Mouse (Mus musculus): ENCODE results near the gene Zmym3. TPM values are rescaled to one million over a fixed set of nuclear protein-coding genes. Genes with fewer than 3 reads are reported as not detected.

Zmym3 gene
- polyA plus RNA-seq (2015; fragmentation: Nextera tagmentation; extraction: Ambion mirVana) = 31.0 and 33.5 TPM in 2 replicates

GRCm38 (mm10) chrX:101420700-101421095 lies at the start of gene Zmym3:
Zmym3 (minus strand) TSS chrX:101420849.
- H3K36me3 ChIP-seq = peaks cover 4% of the 10 kb centered on the region; the same call in 1 of the 2 replicates
- 27% methylated on average over 4 of the region's 4 CpGs for WGBS
- peak within 1 kb of the TSS; percentile 50 for H3K4me2 ChIP-seq
- H3K4me3 ChIP-seq = peak within 1 kb of the TSS; percentile 55
- ATAC-seq (ENCODE audit: insufficient number of reproducible peaks, low FRiP score, low TSS enrichment, low read depth) = no peak
- peak within 1 kb of the TSS; percentile 77 for H3K27ac ChIP-seq
- H3K9me3 ChIP-seq = no peaks in the 10 kb centered on the region
- peaks cover 3% of the 10 kb centered on the region; the same call in 1 of the 2 replicates for H3K27me3 ChIP-seq
- H3K9ac ChIP-seq = peak within 1 kb of the TSS; percentile 23; the same call in 1 of the 2 replicates
- peaks cover 14% of the 10 kb centered on the region for H3K4me1 ChIP-seq

DNA sequence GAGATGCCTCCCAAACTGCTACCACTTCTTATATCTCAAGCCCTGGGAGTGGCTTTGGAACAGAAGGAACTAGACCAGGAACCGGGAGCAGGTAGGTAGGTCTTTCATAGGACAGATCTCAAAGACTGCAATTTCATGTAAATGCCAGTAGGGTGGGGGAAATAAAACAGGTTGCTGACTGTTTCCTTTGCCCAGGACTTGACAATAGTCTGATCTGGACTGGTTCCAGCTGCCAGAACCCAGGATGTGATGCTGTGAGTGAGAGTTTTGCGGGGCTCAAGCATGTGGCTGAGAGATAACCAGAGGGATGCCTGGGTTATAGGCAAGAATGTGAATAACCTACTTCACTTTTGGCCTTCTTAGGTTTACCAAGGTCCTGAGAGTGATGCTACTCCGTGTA lies 30.9 kb upstream of the Zmym3 start:
- H3K9me3 ChIP-seq = no peaks in the 10 kb centered on the region
- H3K27ac ChIP-seq = no peak overlapping the region
- ATAC-seq (ENCODE audit: insufficient number of reproducible peaks, low FRiP score, low TSS enrichment, low read depth) = no peak
- no peaks in the 10 kb centered on the region for H3K4me1 ChIP-seq
- peaks cover 20% of the 10 kb centered on the region for H3K36me3 ChIP-seq
- no peak overlapping the region for H3K9ac ChIP-seq
- H3K4me2 ChIP-seq = no peak overlapping the region
- H3K4me3 ChIP-seq = no peak overlapping the region
- WGBS = 79% methylated on average over 3 of the region's 3 CpGs
- no peaks in the 10 kb centered on the region; the same call in 1 of the 2 replicates for H3K27me3 ChIP-seq

GRCm38 (mm10) chrX:101451147-101451546 lies 30.5 kb upstream of the Zmym3 start:
- Histone ChIP-seq H3K36me3 (peaks cover 23% of the 10 kb centered on the region), H3K9ac (no peak overlapping the region), H3K27ac (no peak overlapping the region), H3K9me3 (no peaks in the 10 kb centered on the region), H3K4me1 (no peaks in the 10 kb centered on the region), H3K27me3 (no peaks in the 10 kb centered on the region; the same call in 1 of the 2 replicates), H3K4me2 (no peak overlapping the region), H3K4me3 (no peak overlapping the region)
- ATAC-seq (ENCODE audit: insufficient number of reproducible peaks, low FRiP score, low TSS enrichment, low read depth) = no peak
- WGBS = 45% methylated on average over 1 of the region's 1 CpGs

DNA sequence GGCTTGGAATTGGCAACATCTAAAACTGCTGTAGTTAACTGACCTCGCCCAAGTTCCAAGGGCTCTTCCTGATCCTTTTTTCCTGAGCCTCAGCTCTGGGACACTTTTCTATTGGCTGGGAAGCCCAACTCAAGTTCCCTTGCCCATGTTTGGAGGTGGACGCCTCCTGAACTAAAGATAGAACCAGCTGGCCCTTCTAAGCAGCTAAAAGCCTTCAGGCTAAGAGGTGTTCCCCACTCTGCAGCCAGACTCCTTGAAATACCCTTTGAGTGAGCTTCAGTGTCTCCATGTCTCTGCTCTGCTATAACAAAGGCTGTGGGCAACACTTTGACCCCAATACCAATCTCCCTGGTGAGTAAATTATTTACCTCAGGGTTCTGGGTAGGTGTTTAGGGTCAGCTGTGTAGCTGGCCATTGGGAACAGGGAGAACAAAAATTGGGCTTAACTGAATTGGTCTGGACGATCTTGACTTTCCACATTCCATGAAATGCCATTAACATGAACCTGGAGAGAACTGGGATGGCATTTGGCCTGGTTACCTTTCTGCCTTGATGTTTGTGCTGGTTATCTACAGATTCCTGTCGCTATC lies 28.3 kb upstream of the Zmym3 start, which contains the start of gene Itgb1bp2:
Itgb1bp2 (plus strand) TSS at position 203 of the 590 bp plus-strand sequence.
- Histone ChIP-seq H3K27me3 (no peaks in the 10 kb centered on the region; the same call in 1 of the 2 replicates), H3K9me3 (no peaks in the 10 kb centered on the region), H3K4me2 (no peak within 1 kb of the TSS), H3K4me1 (no peaks in the 10 kb centered on the region), H3K4me3 (no peak within 1 kb of the TSS), H3K9ac (no peak within 1 kb of the TSS), H3K27ac (no peak within 1 kb of the TSS), H3K36me3 (peaks cover 36% of the 10 kb centered on the region)
- no peak for ATAC-seq (ENCODE audit: insufficient number of reproducible peaks, low FRiP score, low TSS enrichment, low read depth)
- WGBS = 78% methylated on average over 4 of the region's 4 CpGs

DNA sequence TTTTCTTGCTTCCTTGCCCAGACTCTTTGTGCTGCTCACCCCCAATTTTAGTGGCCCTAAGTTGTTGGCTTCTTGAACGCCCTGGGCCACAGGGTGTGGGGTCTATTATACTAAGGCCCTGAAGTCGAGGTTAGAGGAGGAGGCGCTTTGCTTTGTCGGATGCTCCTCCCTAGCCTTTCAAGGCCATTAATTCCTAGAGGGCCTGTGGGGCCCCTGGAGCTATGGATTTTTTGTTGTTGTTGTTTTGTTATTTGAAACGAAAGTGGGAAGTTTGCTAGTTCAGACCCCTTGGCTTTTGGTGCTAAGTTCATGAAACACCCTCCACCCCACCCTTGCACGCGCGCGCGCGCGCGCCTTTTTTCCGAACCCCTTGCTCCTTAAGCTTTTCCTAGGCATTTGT lies 9.3 kb upstream of the Zmym3 start:
- WGBS = 25% methylated on average over 14 of the region's 14 CpGs
- Histone ChIP-seq H3K27me3 (no peaks in the 10 kb centered on the region), H3K9me3 (no peaks in the 10 kb centered on the region), H3K4me2 (peak overlapping the region; percentile 32), H3K36me3 (no peaks in the 10 kb centered on the region), H3K4me3 (peak overlapping the region; percentile 55), H3K4me1 (no peaks in the 10 kb centered on the region), H3K9ac (peak overlapping the region; percentile 61), H3K27ac (peak overlapping the region; percentile 92)
- ATAC-seq (ENCODE audit: insufficient number of reproducible peaks, low FRiP score, low TSS enrichment, low read depth) = 0 out of 2 replicates have a peak, but pooled peaks have one; percentile 31

GRCm38 (mm10) chrX:101429142-101429949 lies 8.7 kb upstream of the Zmym3 start, which contains the start of gene Nono:
Nono (plus strand) TSS chrX:101429318.
- no peaks in the 10 kb centered on the region for H3K27me3 ChIP-seq
- H3K4me2 ChIP-seq = peak within 1 kb of the TSS; percentile 32
- peak within 1 kb of the TSS; percentile 61 for H3K9ac ChIP-seq
- H3K4me1 ChIP-seq = no peaks in the 10 kb centered on the region
- 23% methylated on average over 51 of the region's 51 CpGs for WGBS
- no peaks in the 10 kb centered on the region for H3K36me3 ChIP-seq
- peak within 1 kb of the TSS; percentile 55 for H3K4me3 ChIP-seq
- H3K27ac ChIP-seq = peak within 1 kb of the TSS; percentile 92
- peak; percentile 96 for ATAC-seq (ENCODE audit: insufficient number of reproducible peaks, low FRiP score, low TSS enrichment, low read depth)
- H3K9me3 ChIP-seq = no peaks in the 10 kb centered on the region

DNA sequence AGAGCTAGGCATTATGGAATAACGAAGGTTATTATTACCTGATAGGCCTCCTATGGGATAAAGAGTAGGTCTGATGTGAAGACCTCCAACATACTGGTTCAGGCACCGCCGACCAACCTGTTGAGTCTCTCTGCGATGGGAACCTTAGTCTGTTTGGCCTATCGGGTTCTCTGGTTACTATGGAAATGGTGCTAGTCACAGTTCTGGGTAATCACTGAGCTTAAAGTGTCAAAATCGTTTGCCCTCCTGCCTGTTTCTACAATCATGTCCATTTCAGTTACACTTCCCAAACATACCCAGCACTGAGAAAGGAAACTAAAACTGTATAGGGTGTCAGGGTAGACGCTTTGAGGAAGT lies 8.1 kb upstream of the Zmym3 start:
- Histone ChIP-seq H3K9ac (no peak overlapping the region), H3K9me3 (no peaks in the 10 kb centered on the region)

DNA sequence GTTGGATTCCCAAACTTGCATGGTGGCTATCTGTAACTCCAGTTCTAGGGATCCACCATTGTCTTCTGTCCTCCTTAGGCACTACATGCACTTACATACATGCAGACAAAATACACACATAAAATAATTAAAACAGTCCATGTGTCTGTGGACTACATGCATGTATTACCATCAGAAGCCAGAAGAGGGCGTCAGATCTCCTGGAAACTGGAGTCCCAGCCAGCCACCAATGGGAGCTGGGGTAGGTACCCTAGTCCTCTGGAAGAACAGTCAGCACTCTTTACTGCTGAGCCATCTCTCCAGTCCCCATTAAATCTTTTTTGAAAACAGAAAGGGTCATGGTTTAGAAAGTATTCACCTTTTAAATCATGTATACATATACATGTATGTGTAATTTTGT lies 7.1 kb upstream of the Zmym3 start:
- no peak overlapping the region for H3K9ac ChIP-seq
- H3K4me3 ChIP-seq = no peak overlapping the region
- 5% methylated on average over 1 of the region's 1 CpGs for WGBS
- no peak overlapping the region for H3K4me2 ChIP-seq
- H3K27ac ChIP-seq = no peak overlapping the region
- H3K4me1 ChIP-seq = no peaks in the 10 kb centered on the region
- ATAC-seq (ENCODE audit: insufficient number of reproducible peaks, low FRiP score, low TSS enrichment, low read depth) = no peak
- no peaks in the 10 kb centered on the region for H3K36me3 ChIP-seq
- H3K9me3 ChIP-seq = no peaks in the 10 kb centered on the region
- no peaks in the 10 kb centered on the region for H3K27me3 ChIP-seq

More for the DNA sequence above, 8.1 kb upstream of the Zmym3 start:
- Histone ChIP-seq H3K4me1 (no peaks in the 10 kb centered on the region), H3K4me3 (peak overlapping the region; percentile 55), H3K27ac (peak overlapping the region; percentile 90), H3K4me2 (peak overlapping the region; percentile 30), H3K27me3 (no peaks in the 10 kb centered on the region), H3K36me3 (no peaks in the 10 kb centered on the region)
- WGBS = 23% methylated on average over 7 of the region's 7 CpGs
- no peak for ATAC-seq (ENCODE audit: insufficient number of reproducible peaks, low FRiP score, low TSS enrichment, low read depth)

- Histone ChIP-seq H3K36me3 (no peaks in the 10 kb centered on the region), H3K9ac (no peak overlapping the region), H3K27me3 (peaks cover 1% of the 10 kb centered on the region; the same call in 1 of the 2 replicates), H3K9me3 (no peaks in the 10 kb centered on the region), H3K4me2 (no peak overlapping the region), H3K4me3 (no peak overlapping the region), H3K27ac (no peak overlapping the region), H3K4me1 (peaks cover 7% of the 10 kb centered on the region)
- no peak for ATAC-seq (ENCODE audit: insufficient number of reproducible peaks, low FRiP score, low TSS enrichment, low read depth)
- 82% methylated on average over 2 of the region's 2 CpGs for WGBS
These were observed 2.8 kb upstream of the Zmym3 start for GRCm38 (mm10) chrX:101423462-101423861.

- Histone ChIP-seq H3K27ac (peak overlapping the region; percentile 77), H3K4me2 (peak overlapping the region; percentile 56), H3K4me3 (peak overlapping the region; percentile 55), H3K9ac (peak overlapping the region; percentile 45), H3K36me3 (peaks cover 6% of the 10 kb centered on the region; the same call in 1 of the 2 replicates), H3K27me3 (peaks cover 3% of the 10 kb centered on the region; the same call in 1 of the 2 replicates), H3K9me3 (no peaks in the 10 kb centered on the region), H3K4me1 (peaks cover 14% of the 10 kb centered on the region)
- ATAC-seq (ENCODE audit: insufficient number of reproducible peaks, low FRiP score, low TSS enrichment, low read depth) = peak; percentile 94
- WGBS = 17% methylated on average over 41 of the region's 54 CpGs
These were observed 637 bp downstream of the Zmym3 start for GRCm38 (mm10) chrX:101419725-101420699.
